Mouse (Mus musculus) left cerebral cortex, adult 6 months (tissue): ENCODE results near the gene Krt23. TPM values are rescaled to one million over a fixed set of nuclear protein-coding genes. Genes with fewer than 3 reads are reported as not detected.

Source experiments
- long read RNA-seq, 2 experiments: library from polyadenylated mRNA; unstranded; transcript quantifications; one replicate each; pipeline ENCODE4 v2.0.0; 2019 to 2020
- polyA plus RNA-seq: library from polyadenylated mRNA; unstranded; fragments of <200 nt; fragmentation: Nextera tagmentation; gene quantifications from 2 replicates; pipeline ENCODE4 v1.2.3, GENCODE M21; 2021

Krt23 gene
- polyA plus RNA-seq = not detected in 2 replicates
- long read RNA-seq, experiment 1, partial matches to known transcripts = 0 of 1 reads
- long read RNA-seq, experiment 1, other reads (novel, unspliced or antisense) = 0 of 1 reads
- long read RNA-seq, experiment 2 = 0 reads

GRCm38 (mm10) chr11:99492733-99493573, at the start of gene Krt23:
TSS of gene Krt23 (minus strand) at chr11:99493137.

GRCm38 (mm10) chr11:99521288-99521860, 28.4 kb upstream of the Krt23 start, which contains the start of gene Krt39:
TSS of gene Krt39 (minus strand) at chr11:99521338.

GRCm38 (mm10) chr11:99437972-99438371, 55.0 kb downstream of the Krt23 start, which contains the start of gene Krt20:
TSS of gene Krt20 (minus strand) at chr11:99438150.

Other genes with a start within 250 kb of the Krt23 start
- 16.5 and 18.7 TPM in 2 replicates for gene Krt222, start 249.1 kb downstream of the Krt23 start, polyA plus RNA-seq
- not detected in 2 replicates for gene Krt24, start 207.9 kb downstream of the Krt23 start, polyA plus RNA-seq
- gene Krt25, start 170.2 kb downstream of the Krt23 start, polyA plus RNA-seq = not detected in 2 replicates
- gene Krt26, start 155.2 kb downstream of the Krt23 start, polyA plus RNA-seq = 0.05 TPM in 1 of 2 replicates, not detected in the other
- gene Krt27, start 142.0 kb downstream of the Krt23 start, polyA plus RNA-seq = not detected in 2 replicates
- 0.13 and 0.16 TPM in 2 replicates for gene Krt28, start 118.2 kb downstream of the Krt23 start, polyA plus RNA-seq
- 39.1 and 40.8 TPM in 2 replicates for gene Krt10, start 103.8 kb downstream of the Krt23 start, polyA plus RNA-seq
- 21.1 and 24.0 TPM in 2 replicates for gene Krt12, start 70.9 kb downstream of the Krt23 start, polyA plus RNA-seq
- gene Krt20, start 55.0 kb downstream of the Krt23 start, polyA plus RNA-seq = 0.43 TPM in 1 of 2 replicates, not detected in the other
- not detected in 2 replicates for gene Krt39, start 28.2 kb upstream of the Krt23 start, polyA plus RNA-seq
- not detected in 2 replicates for gene Krt40, start 50.0 kb upstream of the Krt23 start, polyA plus RNA-seq
- gene Krtap3-3, start 57.7 kb upstream of the Krt23 start, polyA plus RNA-seq = not detected in 2 replicates
- gene Krtap3-2, start 63.7 kb upstream of the Krt23 start, polyA plus RNA-seq = not detected in 2 replicates
- gene Gm11939, start 66.3 kb upstream of the Krt23 start, polyA plus RNA-seq = not detected in 2 replicates
- not detected in 2 replicates for gene Krtap3-1, start 73.5 kb upstream of the Krt23 start, polyA plus RNA-seq
- gene Krtap1-5, start 87.9 kb upstream of the Krt23 start, polyA plus RNA-seq = not detected in 2 replicates
- not detected in 2 replicates for gene Krtap1-4, start 90.5 kb upstream of the Krt23 start, polyA plus RNA-seq
- not detected in 2 replicates for gene Krtap1-3, start 98.2 kb upstream of the Krt23 start, polyA plus RNA-seq
- not detected in 2 replicates for gene Krtap9-3, start 105.0 kb upstream of the Krt23 start, polyA plus RNA-seq
- not detected in 2 replicates for gene Gm11938, start 110.2 kb upstream of the Krt23 start, polyA plus RNA-seq
- gene Gm11937, start 117.1 kb upstream of the Krt23 start, polyA plus RNA-seq = not detected in 2 replicates
- gene Krtap2-4, start 121.7 kb upstream of the Krt23 start, polyA plus RNA-seq = not detected in 2 replicates
- not detected in 2 replicates for gene Gm11562, start 127.3 kb upstream of the Krt23 start, polyA plus RNA-seq
- gene Krtap4-1, start 135.1 kb upstream of the Krt23 start, polyA plus RNA-seq = not detected in 2 replicates
- gene Krtap4-2, start 141.9 kb upstream of the Krt23 start, polyA plus RNA-seq = not detected in 2 replicates
- not detected in 2 replicates for gene Krtap4-7, start 151.0 kb upstream of the Krt23 start, polyA plus RNA-seq
- gene Gm11555, start 157.1 kb upstream of the Krt23 start, polyA plus RNA-seq = not detected in 2 replicates
- not detected in 2 replicates for gene Gm11563, start 165.8 kb upstream of the Krt23 start, polyA plus RNA-seq
- gene Krtap4-6, start 172.8 kb upstream of the Krt23 start, polyA plus RNA-seq = not detected in 2 replicates
- gene Gm14190, start 197.6 kb upstream of the Krt23 start, polyA plus RNA-seq = not detected in 2 replicates
- gene Gm14180, start 241.2 kb upstream of the Krt23 start, polyA plus RNA-seq = not detected in 2 replicates